Comparison of ENCODE assay signal across 11 mouse cellular contexts in the genomic region with DNA sequence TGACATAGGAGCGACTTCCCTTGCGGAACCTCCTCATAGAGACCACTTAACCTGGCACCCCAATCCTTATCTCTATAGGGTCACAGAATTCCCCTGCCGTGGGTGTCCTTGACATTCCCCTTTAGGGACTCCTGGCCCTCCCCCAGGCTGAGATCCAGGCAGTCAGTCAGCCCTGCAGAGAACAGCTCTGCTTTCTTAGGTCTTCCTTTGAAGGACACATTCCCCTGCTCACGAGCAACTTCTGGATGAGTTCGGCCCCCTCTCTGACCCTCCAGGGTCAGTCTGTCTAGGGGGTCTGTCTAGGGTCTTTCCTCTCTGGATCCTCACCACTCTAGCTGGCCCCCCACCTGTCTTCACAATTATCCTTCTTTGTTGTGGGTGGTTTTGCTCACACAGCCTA. TPM values are rescaled to one million over a fixed set of nuclear protein-coding genes. Genes with fewer than 3 reads are reported as not detected.
A peak's percentile ranks its signal among the peaks of the same experiment; 100 is the strongest.
DNase-seq lines count a peak whose midpoint lies in the region; ATAC-seq lines count a peak whose summit lies in the region.
"Had no signal": no experiment of that assay in that cellular context is flagged by ENCODE, and none has a peak within 500 bp of the region (broad histone marks: within the 10 kb centered on the region; RNA-seq: fewer than 3 reads in every experiment).

No protein-coding gene starts in this region.

- no peak for DNase-seq in heart, adult 8-10 months (ENCODE audit: low spot score)
- DNase-seq in midbrain, embryonic 14.5 days, result no peak
- DNase-seq in limb, embryonic 11.5 days (ENCODE audit: low spot score), result no peak
- DNase-seq in adrenal gland, postnatal 10 days, result no peak
- no peak for DNase-seq in thymus, adult 18-20 months
- DNase-seq: cerebellum, postnatal 36 days had no signal

- H3K9ac ChIP-seq in heart, embryonic 12.5 days, result peak overlapping the region; percentile 62; the same call in 1 of the 2 replicates
- H3K9ac ChIP-seq in midbrain, embryonic 12.5 days (replicated peaks), result no peak overlapping the region
- no peak overlapping the region for H3K9ac ChIP-seq in midbrain, embryonic 14.5 days (replicated peaks; ENCODE audit: low read length)
- H3K9ac ChIP-seq in limb, embryonic 11.5 days (ENCODE audit: low read length), result peak overlapping the region; percentile 59; the same call in 1 of the 2 replicates
- H3K9ac ChIP-seq in stomach, embryonic 16.5 days (ENCODE audit: low read length), result peak overlapping the region; percentile 87

- H3K4me3 ChIP-seq in heart, embryonic 12.5 days, result peak overlapping the region; percentile 46
- no peak overlapping the region for H3K4me3 ChIP-seq in midbrain, embryonic 12.5 days
- no peak overlapping the region for H3K4me3 ChIP-seq in midbrain, embryonic 14.5 days (replicated peaks; ENCODE audit: low read depth, low read length)
- H3K4me3 ChIP-seq in limb, embryonic 11.5 days (ENCODE audit: low read depth, low read length), result peak overlapping the region; percentile 33
- H3K4me3 ChIP-seq in stomach, embryonic 16.5 days (replicated peaks; ENCODE audit: low read length), result peak overlapping the region; percentile 70

- H3K36me3 ChIP-seq in heart, embryonic 12.5 days, result no peaks in the 10 kb centered on the region
- H3K36me3 ChIP-seq in midbrain, embryonic 12.5 days, result no peaks in the 10 kb centered on the region
- no peaks in the 10 kb centered on the region for H3K36me3 ChIP-seq in midbrain, embryonic 14.5 days (ENCODE audit: control insufficient read depth, insufficient read depth, low read length)
- no peaks in the 10 kb centered on the region; the same call in 1 of the 2 replicates for H3K36me3 ChIP-seq in limb, embryonic 11.5 days (ENCODE audit: control insufficient read depth, insufficient read depth, low read length)
- H3K36me3 ChIP-seq in stomach, embryonic 16.5 days (ENCODE audit: control insufficient read depth, insufficient read depth, low read length), result no peaks in the 10 kb centered on the region

- no peaks in the 10 kb centered on the region for H3K9me3 ChIP-seq in heart, embryonic 12.5 days (replicated peaks)
- no peaks in the 10 kb centered on the region for H3K9me3 ChIP-seq in midbrain, embryonic 12.5 days
- H3K9me3 ChIP-seq in midbrain, embryonic 14.5 days (ENCODE audit: control insufficient read depth, low read length), result no peaks in the 10 kb centered on the region
- H3K9me3 ChIP-seq in limb, embryonic 11.5 days (ENCODE audit: control insufficient read depth, low read length), result no peaks in the 10 kb centered on the region
- H3K9me3 ChIP-seq in stomach, embryonic 16.5 days (replicated peaks; ENCODE audit: control insufficient read depth, low read length), result no peaks in the 10 kb centered on the region

- H3K4me2 ChIP-seq in heart, embryonic 12.5 days, result peak overlapping the region; percentile 75
- H3K4me2 ChIP-seq in midbrain, embryonic 12.5 days (replicated peaks), result peak overlapping the region; percentile 40; the same call in 1 of the 2 replicates
- no peak overlapping the region for H3K4me2 ChIP-seq in midbrain, embryonic 14.5 days (ENCODE audit: low read length)
- peak overlapping the region; percentile 67 for H3K4me2 ChIP-seq in limb, embryonic 11.5 days (ENCODE audit: low read depth, severe bottlenecking)
- peak overlapping the region; percentile 86 for H3K4me2 ChIP-seq in stomach, embryonic 16.5 days (ENCODE audit: low read depth, low read length)

- WGBS in heart, embryonic 12.5 days, result 16% methylated on average over 5 of the region's 5 CpGs
- WGBS in midbrain, embryonic 12.5 days, result 37% methylated on average over 5 of the region's 5 CpGs
- WGBS in midbrain, embryonic 14.5 days, result 33% methylated on average over 5 of the region's 5 CpGs
- whole genome bisulfite sequencing in limb, embryonic 11.5 days, result 36% methylated on average over 5 of the region's 5 CpGs
- WGBS in stomach, embryonic 16.5 days, result 33% methylated on average over 5 of the region's 5 CpGs

- H3K27ac ChIP-seq in heart, embryonic 12.5 days (ENCODE audit: poor library complexity, severe bottlenecking), result no peak overlapping the region
- no peak overlapping the region for H3K27ac ChIP-seq in midbrain, embryonic 12.5 days (replicated peaks)
- no peak overlapping the region for H3K27ac ChIP-seq in midbrain, embryonic 14.5 days (replicated peaks; ENCODE audit: low read depth, low read length)
- H3K27ac ChIP-seq in limb, embryonic 11.5 days (replicated peaks; ENCODE audit: low read depth, low read length), result no peak overlapping the region
- peak overlapping the region; percentile 86 for H3K27ac ChIP-seq in stomach, embryonic 16.5 days (ENCODE audit: low read length)

- peaks cover 40% of the 10 kb centered on the region for H3K4me1 ChIP-seq in heart, embryonic 12.5 days (replicated peaks)
- H3K4me1 ChIP-seq in midbrain, embryonic 12.5 days, result peaks cover 30% of the 10 kb centered on the region
- peaks cover 12% of the 10 kb centered on the region for H3K4me1 ChIP-seq in midbrain, embryonic 14.5 days (ENCODE audit: control insufficient read depth, insufficient read depth, low read length)
- peaks cover 22% of the 10 kb centered on the region for H3K4me1 ChIP-seq in limb, embryonic 11.5 days (ENCODE audit: control insufficient read depth, insufficient read depth, low read length)
- H3K4me1 ChIP-seq in stomach, embryonic 16.5 days (ENCODE audit: control insufficient read depth, insufficient read depth, low read length), result peaks cover 66% of the 10 kb centered on the region

- ATAC-seq in heart, embryonic 12.5 days (ENCODE audit: insufficient number of reproducible peaks, low FRiP score), result no peak
- ATAC-seq in midbrain, embryonic 12.5 days (ENCODE audit: low FRiP score, low read depth), result no peak
- ATAC-seq in midbrain, embryonic 14.5 days (ENCODE audit: low FRiP score, low TSS enrichment), result no peak
- ATAC-seq in limb, embryonic 11.5 days (ENCODE audit: insufficient number of reproducible peaks, low FRiP score, low TSS enrichment, low read depth), result no peak
- no peak for ATAC-seq in stomach, embryonic 16.5 days (ENCODE audit: insufficient read depth, low FRiP score)

- peaks cover 59% of the 10 kb centered on the region for H3K27me3 ChIP-seq in heart, embryonic 12.5 days (replicated peaks)
- peaks cover 73% of the 10 kb centered on the region for H3K27me3 ChIP-seq in midbrain, embryonic 12.5 days
- H3K27me3 ChIP-seq in midbrain, embryonic 14.5 days (ENCODE audit: control insufficient read depth, insufficient read depth, low read length), result peaks cover 31% of the 10 kb centered on the region
- peaks cover 25% of the 10 kb centered on the region; the same call in 1 of the 2 replicates for H3K27me3 ChIP-seq in limb, embryonic 11.5 days (ENCODE audit: control insufficient read depth, insufficient read depth, low read length)
- 0 out of 2 replicates have a peak, but pooled peaks cover 3% of the 10 kb centered on the region for H3K27me3 ChIP-seq in stomach, embryonic 16.5 days (ENCODE audit: control insufficient read depth, insufficient read depth, low read length)

RNA-seq across cellular contexts. Expression of a gene that starts 1.1 kb away (rescaled TPM):
- polyA plus RNA-seq in heart, embryonic 12.5 days (2016; fragmentation: Nextera tagmentation; extraction: Ambion mirVana), result 3.1 and 3.6 TPM in 2 replicates
- total RNA-seq in heart, adult 8-10 months (2022), result 10 to 100 TPM; 19.8 to 30.3 (median 23.0) TPM
- polyA plus RNA-seq in midbrain, embryonic 12.5 days (2016; fragmentation: Nextera tagmentation; extraction: Ambion mirVana), result 8.0 and 10.7 TPM in 2 replicates
- 3.3 and 4.4 TPM in 2 replicates for polyA plus RNA-seq in midbrain, embryonic 14.5 days (2014; fragmentation: Nextera tagmentation; extraction: Ambion mirVana)
- polyA plus RNA-seq in limb, embryonic 11.5 days (2014; fragmentation: Nextera tagmentation; extraction: Ambion mirVana), result 3.8 and 5.0 TPM in 2 replicates
- 34.9 and 39.3 TPM in 2 replicates for polyA plus RNA-seq in stomach, embryonic 16.5 days (2015; fragmentation: Nextera tagmentation; extraction: Ambion mirVana)
- total RNA-seq in adrenal gland, postnatal 10 days (2021), result 10 to 100 TPM; 19.5 to 19.8 TPM

RNA-seq across cellular contexts. Expression of a gene that starts 13.9 kb away (rescaled TPM):
- polyA plus RNA-seq in heart, embryonic 12.5 days (2016; fragmentation: Nextera tagmentation; extraction: Ambion mirVana), result not detected in 2 replicates
- total RNA-seq in heart, adult 8-10 months (2022), result not detected
- not detected in 2 replicates for polyA plus RNA-seq in midbrain, embryonic 12.5 days (2016; fragmentation: Nextera tagmentation; extraction: Ambion mirVana)
- not detected in 2 replicates for polyA plus RNA-seq in midbrain, embryonic 14.5 days (2014; fragmentation: Nextera tagmentation; extraction: Ambion mirVana)
- not detected in 2 replicates for polyA plus RNA-seq in limb, embryonic 11.5 days (2014; fragmentation: Nextera tagmentation; extraction: Ambion mirVana)
- not detected in 2 replicates for polyA plus RNA-seq in stomach, embryonic 16.5 days (2015; fragmentation: Nextera tagmentation; extraction: Ambion mirVana)
- total RNA-seq in adrenal gland, postnatal 10 days (2021), result under 1 TPM; 0.24 to 0.33 TPM
- total RNA-seq: left cerebral cortex, postnatal 25 days had no signal
- polyA plus RNA-seq: gonadal fat pad, adult 2 months had no signal

RNA-seq across cellular contexts. Expression of a gene that starts 44.5 kb away (rescaled TPM):
- polyA plus RNA-seq in heart, embryonic 12.5 days (2016; fragmentation: Nextera tagmentation; extraction: Ambion mirVana), result 6.8 TPM in 2 replicates
- 10 to 100 TPM; 12.1 to 14.7 (median 13.9) TPM for total RNA-seq in heart, adult 8-10 months (2022)
- 12.6 and 14.8 TPM in 2 replicates for polyA plus RNA-seq in midbrain, embryonic 12.5 days (2016; fragmentation: Nextera tagmentation; extraction: Ambion mirVana)
- 30.4 and 39.0 TPM in 2 replicates for polyA plus RNA-seq in midbrain, embryonic 14.5 days (2014; fragmentation: Nextera tagmentation; extraction: Ambion mirVana)
- 8.0 and 9.4 TPM in 2 replicates for polyA plus RNA-seq in limb, embryonic 11.5 days (2014; fragmentation: Nextera tagmentation; extraction: Ambion mirVana)
- polyA plus RNA-seq in stomach, embryonic 16.5 days (2015; fragmentation: Nextera tagmentation; extraction: Ambion mirVana), result 11.6 and 12.1 TPM in 2 replicates
- 10 to 100 TPM; 10.8 to 13.4 TPM for total RNA-seq in adrenal gland, postnatal 10 days (2021)

RNA-seq across cellular contexts. Expression of a gene that starts 51.0 kb away (rescaled TPM):
- polyA plus RNA-seq in heart, embryonic 12.5 days (2016; fragmentation: Nextera tagmentation; extraction: Ambion mirVana), result 0.10 and 0.15 TPM in 2 replicates
- 1 to 10 TPM in 3 of 4 experiments, under 1 TPM in 1; 0.84 to 1.5 (median 1.2) TPM for total RNA-seq in heart, adult 8-10 months (2022)
- 0.34 and 0.37 TPM in 2 replicates for polyA plus RNA-seq in midbrain, embryonic 12.5 days (2016; fragmentation: Nextera tagmentation; extraction: Ambion mirVana)
- polyA plus RNA-seq in midbrain, embryonic 14.5 days (2014; fragmentation: Nextera tagmentation; extraction: Ambion mirVana), result 0.09 and 0.11 TPM in 2 replicates
- 1.3 and 1.5 TPM in 2 replicates for polyA plus RNA-seq in limb, embryonic 11.5 days (2014; fragmentation: Nextera tagmentation; extraction: Ambion mirVana)
- 0.05 and 0.10 TPM in 2 replicates for polyA plus RNA-seq in stomach, embryonic 16.5 days (2015; fragmentation: Nextera tagmentation; extraction: Ambion mirVana)
- total RNA-seq in adrenal gland, postnatal 10 days (2021), result 10 to 100 TPM in 1 of 2 experiments, 1 to 10 TPM in 1; 8.4 to 11.0 TPM

Comparison
In these comparisons a context has a peak if more than half of its experiments do, and no peak if none do; other contexts are left out.
1. H3K4me3 ChIP-seq: peak in heart, embryonic 12.5 days (single experiment), limb, embryonic 11.5 days (single experiment) and stomach, embryonic 16.5 days (single experiment); none in midbrain, embryonic 12.5 days (single experiment) and midbrain, embryonic 14.5 days (single experiment).
2. H3K9ac ChIP-seq: peak in heart, embryonic 12.5 days (single experiment), limb, embryonic 11.5 days (single experiment) and stomach, embryonic 16.5 days (single experiment); none in midbrain, embryonic 12.5 days (single experiment) and midbrain, embryonic 14.5 days (single experiment).